Mouse (Mus musculus) midbrain, embryonic 13.5 days (tissue): Measurements from ENCODE around the gene Gm26897. TPM values are rescaled to one million over a fixed set of nuclear protein-coding genes. Genes with fewer than 3 reads are reported as not detected.

Source experiments
- ATAC-seq: fragments of 200-750 bp; cut with Nextera tagmentation; 2 replicates; pipeline ENCODE4 v1.8.0; 2017; ENCODE audit warnings: mild to moderate bottlenecking, moderate TSS enrichment, moderate library complexity
- H3K27ac ChIP-seq: fragments of 300-500 bp; sonication (generic); 2 replicates; pipeline ENCODE4 v1.5.1; 2015; ENCODE audit warnings: inconsistent platforms, mild to moderate bottlenecking, moderate library complexity
- H3K27me3 ChIP-seq: fragments of 300-500 bp; sonication (generic); 2 replicates; pipeline ENCODE4 v1.6.1; 2015; ENCODE audit warnings: mild to moderate bottlenecking, inconsistent platforms
- H3K36me3 ChIP-seq: fragments of 300-500 bp; sonication (generic); 2 replicates; pipeline ENCODE4 v1.6.1; 2015; ENCODE audit warnings: mild to moderate bottlenecking, inconsistent platforms
- H3K4me1 ChIP-seq: fragments of 300-500 bp; sonication (generic); replicated peaks from 2 replicates; pipeline ENCODE4 v1.6.1; 2015; ENCODE audit warnings: inconsistent platforms
- H3K4me2 ChIP-seq: fragments of 300-500 bp; sonication (generic); replicated peaks from 2 replicates; pipeline ENCODE4 v1.6.1; 2015; ENCODE audit warnings: moderate library complexity, mild to moderate bottlenecking, inconsistent platforms
- H3K4me3 ChIP-seq: fragments of 300-500 bp; sonication (generic); replicated peaks from 2 replicates; pipeline ENCODE4 v1.5.1; 2015; ENCODE audit warnings: mild to moderate bottlenecking, inconsistent platforms
- H3K9ac ChIP-seq: fragments of 300-500 bp; sonication (generic); replicated peaks from 2 replicates; pipeline ENCODE4 v1.6.1; 2015; ENCODE audit warnings: mild to moderate bottlenecking, inconsistent platforms
- H3K9me3 ChIP-seq: fragments of 300-500 bp; sonication (generic); 2 replicates; pipeline ENCODE4 v1.6.1; 2016; ENCODE audit warnings: mild to moderate bottlenecking, inconsistent platforms
- WGBS: fragments of 180-500 bp; shearing (Covaris S2); methylation state at CpG from one replicate; pipeline ENCODE4 v1.1.7; 2015; 5-methylcytosine and 5-hydroxymethylcytosine counted together
- polyA plus RNA-seq: library from polyadenylated mRNA; unstranded; fragments of >200 nt; fragmentation: Nextera tagmentation; extraction: Ambion mirVana; gene quantifications from 2 replicates; pipeline ENCODE4 v1.2.1, GENCODE M21; 2015

Gene Gm26897
- polyA plus RNA-seq, 1 experiment from 2014 or later = not detected

DNA sequence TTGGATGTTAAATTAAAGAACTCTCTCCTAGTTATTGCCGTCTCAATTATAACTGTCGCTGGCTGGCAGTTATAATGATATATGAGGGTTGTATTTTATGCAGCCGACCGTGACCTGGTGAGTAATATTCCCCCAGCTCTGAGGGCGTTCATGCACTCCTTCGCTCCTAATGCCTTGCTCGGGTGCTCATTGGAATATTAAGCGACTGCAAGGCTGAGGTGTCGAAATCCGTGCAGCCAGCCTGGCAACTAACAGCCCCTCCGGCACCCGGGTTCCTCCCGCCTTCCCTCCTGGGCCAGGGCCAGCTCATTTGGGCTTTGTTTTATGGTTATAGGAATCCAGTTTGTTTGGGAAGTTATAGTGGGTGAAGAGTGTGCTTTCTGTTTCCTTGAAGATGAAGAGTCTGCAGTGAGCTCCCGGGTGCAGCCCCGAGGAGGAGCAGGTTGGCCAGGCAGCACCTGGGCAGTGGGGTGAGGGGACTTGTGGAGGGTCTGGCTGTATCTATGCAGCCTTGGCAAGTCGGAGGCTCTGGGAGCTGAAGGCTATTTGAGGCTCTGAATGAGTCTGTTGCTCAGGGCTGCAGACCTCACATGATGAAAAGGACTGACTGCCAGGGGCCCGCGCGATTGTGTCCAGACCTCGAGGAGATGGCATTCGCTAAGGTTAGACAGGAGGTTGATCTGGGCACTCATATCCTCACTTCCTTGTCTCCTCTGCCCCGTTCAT, 8.4 kb upstream of the Gm26897 start:
- H3K27me3 ChIP-seq = no peaks in the 10 kb centered on the region
- no peak overlapping the region for H3K4me3 ChIP-seq
- H3K4me2 ChIP-seq = peak overlapping the region; percentile 34
- peak; percentile 51 for ATAC-seq
- peaks cover 46% of the 10 kb centered on the region for H3K4me1 ChIP-seq
- no peaks in the 10 kb centered on the region for H3K36me3 ChIP-seq
- no peaks in the 10 kb centered on the region for H3K9me3 ChIP-seq
- H3K9ac ChIP-seq = peak overlapping the region; percentile 32; the same call in 1 of the 2 replicates
- WGBS = 41% methylated on average over 22 of the region's 22 CpGs
- H3K27ac ChIP-seq = peak overlapping the region; percentile 87

- WGBS = 80% methylated on average over 4 of the region's 4 CpGs
- Histone ChIP-seq H3K4me2 (no peak overlapping the region), H3K9me3 (no peaks in the 10 kb centered on the region), H3K36me3 (no peaks in the 10 kb centered on the region), H3K9ac (no peak overlapping the region), H3K27me3 (no peaks in the 10 kb centered on the region), H3K27ac (no peak overlapping the region), H3K4me1 (peaks cover 40% of the 10 kb centered on the region), H3K4me3 (no peak overlapping the region)
- no peak for ATAC-seq
Measured at GRCm38 (mm10) chr5:111728411-111728810, 5.3 kb upstream of the Gm26897 start.

GRCm38 (mm10) chr5:111730560-111731167, 3.1 kb upstream of the Gm26897 start:
- ATAC-seq = peak; percentile 79
- Histone ChIP-seq H3K27ac (peak overlapping the region; percentile 80), H3K4me3 (no peak overlapping the region), H3K36me3 (0 out of 2 replicates have a peak, but pooled peaks cover 3% of the 10 kb centered on the region), H3K4me1 (peaks cover 17% of the 10 kb centered on the region), H3K27me3 (peaks cover 7% of the 10 kb centered on the region; the same call in 1 of the 2 replicates), H3K4me2 (no peak overlapping the region), H3K9ac (no peak overlapping the region), H3K9me3 (no peaks in the 10 kb centered on the region)
- 15% methylated on average over 16 of the region's 16 CpGs for WGBS

DNA sequence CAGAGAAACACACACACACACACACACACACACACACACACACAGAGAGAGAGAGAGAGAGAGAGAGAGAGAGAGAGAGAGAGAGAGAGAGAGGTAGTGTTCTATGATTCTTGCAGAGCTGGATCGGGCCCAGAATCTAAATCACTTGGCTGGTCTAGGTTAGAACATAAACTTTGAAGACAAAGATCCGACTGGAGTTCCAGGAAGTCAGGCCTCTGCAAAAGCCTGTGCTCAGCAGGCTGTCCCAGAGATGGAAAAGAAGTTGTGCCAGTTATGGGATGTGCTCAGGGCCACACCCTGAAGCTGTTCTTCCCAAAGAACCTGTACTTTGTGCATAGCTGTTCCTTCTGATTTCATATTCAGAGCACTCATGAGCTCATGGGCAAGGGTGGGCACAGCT, 1.5 kb upstream of the Gm26897 start:
- Histone ChIP-seq H3K27me3 (peaks cover 7% of the 10 kb centered on the region; the same call in 1 of the 2 replicates), H3K9ac (no peak overlapping the region), H3K4me3 (no peak overlapping the region), H3K9me3 (no peaks in the 10 kb centered on the region), H3K36me3 (0 out of 2 replicates have a peak, but pooled peaks cover 3% of the 10 kb centered on the region), H3K27ac (no peak overlapping the region), H3K4me2 (no peak overlapping the region), H3K4me1 (peaks cover 13% of the 10 kb centered on the region)
- ATAC-seq = no peak
- WGBS = 90% methylated on average over 2 of the region's 2 CpGs

DNA sequence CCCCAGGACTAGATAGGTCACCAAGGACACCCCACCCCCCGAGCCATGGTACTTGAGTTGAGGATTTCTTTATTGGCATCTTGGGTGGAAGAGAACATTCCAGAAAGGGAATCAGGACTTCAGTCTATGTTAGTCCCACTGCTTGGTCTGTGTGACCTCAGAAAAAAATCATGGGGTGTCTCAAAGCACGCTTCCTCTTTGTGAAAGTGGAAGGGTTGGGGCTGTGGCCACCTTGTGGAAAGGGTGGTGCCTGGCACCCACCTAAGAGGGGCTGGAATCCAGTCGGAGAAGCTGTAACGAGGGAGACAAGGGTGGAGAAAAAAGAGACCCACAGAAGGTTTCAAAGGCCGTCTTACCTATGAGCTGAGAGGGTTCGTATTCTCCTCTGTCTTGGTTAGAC, 5.8 kb downstream of the Gm26897 start:
- Histone ChIP-seq H3K27me3 (peaks cover 20% of the 10 kb centered on the region), H3K36me3 (no peaks in the 10 kb centered on the region), H3K4me1 (peaks cover 38% of the 10 kb centered on the region), H3K9ac (no peak overlapping the region), H3K4me2 (no peak overlapping the region), H3K9me3 (no peaks in the 10 kb centered on the region), H3K4me3 (no peak overlapping the region), H3K27ac (no peak overlapping the region)
- ATAC-seq = no peak
- 76% methylated on average over 6 of the region's 6 CpGs for WGBS

DNA sequence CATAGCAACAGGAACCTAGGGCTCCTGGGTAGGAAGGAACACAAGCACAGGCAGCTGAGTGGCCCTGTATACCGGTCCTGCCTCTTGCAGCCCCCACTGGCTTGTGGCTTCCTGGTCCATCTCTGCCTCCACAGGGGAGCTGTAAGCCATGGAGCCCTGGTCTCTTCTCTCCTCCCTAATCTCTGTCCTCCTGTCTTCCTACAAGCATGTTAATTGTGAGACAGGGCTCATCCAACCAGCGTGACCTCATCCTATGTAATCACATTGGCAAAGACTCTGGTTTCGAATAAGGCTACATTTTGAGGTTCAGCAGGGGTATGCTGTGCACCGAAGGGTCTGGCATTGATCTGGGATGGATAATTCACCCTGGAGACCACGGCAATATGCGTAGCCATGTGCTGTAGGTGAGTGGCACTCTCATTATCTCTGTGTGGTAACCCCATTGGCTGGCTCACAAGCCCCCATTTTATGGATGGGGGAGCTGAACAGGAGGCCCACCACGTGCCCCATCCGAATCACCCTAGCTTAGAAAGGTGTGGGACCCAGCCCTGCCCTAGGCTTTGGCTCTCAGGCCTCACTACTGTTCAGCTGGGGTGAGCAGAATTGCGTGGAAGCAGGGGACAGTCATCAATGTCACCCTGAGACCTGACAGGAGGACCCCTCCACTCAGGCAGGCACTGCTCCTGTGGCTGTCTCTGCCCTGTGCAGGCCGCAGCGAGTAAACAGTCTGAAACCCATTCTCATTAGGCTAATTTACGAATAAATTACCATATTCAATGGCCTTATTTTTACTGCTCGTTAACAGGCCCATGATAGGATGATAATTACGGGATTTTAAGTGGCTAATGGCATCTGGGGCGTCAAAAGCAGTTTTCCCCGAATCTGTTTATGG, 6.9 kb downstream of the Gm26897 start:
- no peaks in the 10 kb centered on the region for H3K9me3 ChIP-seq
- peak overlapping the region; percentile 32; the same call in 1 of the 2 replicates for H3K4me2 ChIP-seq
- H3K27ac ChIP-seq = peak overlapping the region; percentile 88
- H3K9ac ChIP-seq = 0 out of 2 replicates have a peak overlapping the region, but pooled peaks have one; percentile 32
- peak; percentile 78 for ATAC-seq
- peaks cover 29% of the 10 kb centered on the region for H3K27me3 ChIP-seq
- no peaks in the 10 kb centered on the region for H3K36me3 ChIP-seq
- H3K4me1 ChIP-seq = peaks cover 38% of the 10 kb centered on the region
- WGBS = 11% methylated on average over 16 of the region's 16 CpGs
- H3K4me3 ChIP-seq = no peak overlapping the region

DNA sequence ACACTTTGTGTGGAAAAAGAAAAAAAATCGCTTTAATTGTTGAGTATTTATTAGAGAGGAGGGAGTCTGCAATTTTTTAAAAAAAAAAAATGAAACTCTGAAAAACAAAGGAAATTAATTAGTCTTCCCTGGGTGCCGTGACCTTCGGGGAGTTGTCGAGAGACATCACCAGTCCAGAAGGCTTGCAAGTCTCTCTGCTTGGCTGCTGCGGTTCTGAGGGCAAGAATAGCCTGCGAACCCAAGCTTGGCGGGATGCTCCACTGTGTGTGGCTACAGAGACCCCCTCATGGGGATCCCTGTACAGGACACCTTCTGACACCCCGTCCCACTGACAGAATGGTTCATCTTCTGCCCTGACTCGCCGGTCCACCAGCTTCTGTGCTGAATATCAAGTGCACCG, 7.6 kb downstream of the Gm26897 start:
- Histone ChIP-seq H3K4me1 (peaks cover 38% of the 10 kb centered on the region), H3K9me3 (no peaks in the 10 kb centered on the region), H3K4me2 (peak overlapping the region; percentile 32), H3K27ac (peak overlapping the region; percentile 88), H3K9ac (0 out of 2 replicates have a peak overlapping the region, but pooled peaks have one; percentile 36), H3K27me3 (peaks cover 29% of the 10 kb centered on the region), H3K36me3 (no peaks in the 10 kb centered on the region), H3K4me3 (no peak overlapping the region; the same call in 1 of the 2 replicates)
- ATAC-seq = peak; percentile 15; the same call in 1 of the 2 replicates
- 3% methylated on average over 11 of the region's 11 CpGs for WGBS

- peak overlapping the region; percentile 32 for H3K4me2 ChIP-seq
- H3K4me1 ChIP-seq = peaks cover 38% of the 10 kb centered on the region
- H3K36me3 ChIP-seq = no peaks in the 10 kb centered on the region
- no peaks in the 10 kb centered on the region for H3K9me3 ChIP-seq
- peaks cover 29% of the 10 kb centered on the region for H3K27me3 ChIP-seq
- H3K27ac ChIP-seq = peak overlapping the region; percentile 88
- peak; percentile 73 for ATAC-seq
- 6% methylated on average over 13 of the region's 13 CpGs for WGBS
- H3K4me3 ChIP-seq = no peak overlapping the region
- H3K9ac ChIP-seq = peak overlapping the region; percentile 17; the same call in 1 of the 2 replicates
Measured at GRCm38 (mm10) chr5:111742290-111742898, 8.7 kb downstream of the Gm26897 start.

DNA sequence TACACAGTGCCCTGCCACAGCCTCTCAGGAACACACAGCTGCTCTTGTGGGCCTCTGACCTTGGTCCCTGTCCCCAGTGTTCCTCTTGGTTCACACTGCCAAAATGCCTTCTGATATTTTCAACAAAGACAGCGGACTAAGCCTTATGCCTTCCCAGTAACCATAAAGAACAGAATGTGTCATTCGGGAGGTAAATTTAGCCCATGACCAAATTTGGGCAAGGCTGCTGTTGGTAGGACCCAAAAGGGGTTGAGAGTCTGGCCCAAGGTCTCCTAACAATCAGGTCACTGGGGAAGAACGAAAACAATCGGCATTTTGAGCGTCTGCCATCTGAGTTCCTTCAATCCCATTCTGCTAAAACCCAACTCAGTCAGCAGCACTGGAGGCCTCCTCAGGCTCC, 15.9 kb downstream of the Gm26897 start:
- no peak for ATAC-seq
- H3K27me3 ChIP-seq = peaks cover 8% of the 10 kb centered on the region
- H3K36me3 ChIP-seq = no peaks in the 10 kb centered on the region
- 87% methylated on average over 5 of the region's 5 CpGs for WGBS
- peak overlapping the region; percentile 81 for H3K27ac ChIP-seq
- no peak overlapping the region for H3K4me2 ChIP-seq
- no peaks in the 10 kb centered on the region for H3K9me3 ChIP-seq
- H3K4me3 ChIP-seq = no peak overlapping the region
- H3K4me1 ChIP-seq = peaks cover 49% of the 10 kb centered on the region
- H3K9ac ChIP-seq = no peak overlapping the region

GRCm38 (mm10) chr5:111750092-111750491, 16.4 kb downstream of the Gm26897 start:
- H3K4me1 ChIP-seq = peaks cover 54% of the 10 kb centered on the region
- H3K4me2 ChIP-seq = peak overlapping the region; percentile 13; the same call in 1 of the 2 replicates
- no peak for ATAC-seq

DNA sequence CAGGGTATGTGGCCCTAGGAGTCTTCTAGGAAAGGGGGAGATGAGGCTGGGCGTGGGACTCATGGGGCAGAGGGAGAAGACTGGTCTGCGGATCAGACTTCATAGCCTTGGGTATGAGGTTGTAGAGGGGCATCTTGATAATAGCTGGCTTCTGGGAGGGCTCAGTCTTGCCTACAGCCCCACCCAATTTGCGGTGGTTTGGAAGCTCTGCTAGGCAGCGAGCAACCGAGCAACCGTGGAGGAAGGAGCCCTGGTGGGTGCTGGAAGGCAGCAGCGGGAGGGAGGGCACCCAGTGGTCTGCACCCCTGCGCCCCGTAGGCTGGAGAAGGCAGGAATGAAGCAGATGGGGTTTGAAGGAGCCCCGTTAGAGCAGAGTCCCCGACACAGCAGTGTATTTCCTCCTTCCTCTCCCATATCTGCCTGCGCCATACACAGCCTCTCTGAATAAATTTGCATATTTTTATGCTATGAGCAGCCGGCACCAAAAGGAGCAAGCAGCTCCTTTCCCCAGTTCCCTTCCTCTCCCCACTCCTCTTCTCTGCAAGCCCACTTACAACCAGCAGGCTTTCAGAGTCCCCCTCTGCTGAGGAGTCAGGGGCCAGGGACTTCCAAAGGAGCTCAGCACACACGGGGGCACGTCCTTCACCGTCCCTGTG, 20.9 kb downstream of the Gm26897 start:
- Histone ChIP-seq H3K4me2 (peak overlapping the region; percentile 46), H3K27ac (peak overlapping the region; percentile 96), H3K9ac (peak overlapping the region; percentile 63), H3K9me3 (no peaks in the 10 kb centered on the region), H3K4me1 (peaks cover 53% of the 10 kb centered on the region), H3K36me3 (no peaks in the 10 kb centered on the region), H3K4me3 (no peak overlapping the region; the same call in 1 of the 2 replicates), H3K27me3 (no peaks in the 10 kb centered on the region)
- WGBS = 23% methylated on average over 16 of the region's 16 CpGs
- ATAC-seq = peak; percentile 69

More at GRCm38 (mm10) chr5:111750092-111750491, 16.4 kb downstream of the Gm26897 start:
- Histone ChIP-seq H3K4me3 (no peak overlapping the region), H3K9me3 (no peaks in the 10 kb centered on the region), H3K27ac (peak overlapping the region; percentile 81), H3K36me3 (no peaks in the 10 kb centered on the region), H3K27me3 (peaks cover 3% of the 10 kb centered on the region), H3K9ac (peak overlapping the region; percentile 48; the same call in 1 of the 2 replicates)
- 53% methylated on average over 13 of the region's 13 CpGs for WGBS
